Mouse (Mus musculus) cortical plate, adult 2 months (tissue): ENCODE measurements at regions not wholly inside any gene's neighbourhood (a gene's known extent, or its start where the extent isn't known, plus 50 kb on each side); places are given as distances from the start of the nearest gene placed in this dataset.

ENCODE experiments used
- CTCF ChIP-seq: fragments of 200-500 bp; IDR thresholded peaks from 2 replicates; pipeline ENCODE4 v1.5.1; 2011; ENCODE audit warnings: mild to moderate bottlenecking, control low read depth, low read length; ENCODE audit not compliant: insufficient read depth; ENCODE audit errors: extremely low read depth
- POLR2A ChIP-seq: fragments of 200-500 bp; IDR thresholded peaks from 2 replicates; pipeline ENCODE4 v1.6.1; 2011; ENCODE audit warnings: mild to moderate bottlenecking, low read length, control low read depth; ENCODE audit not compliant: insufficient read depth; ENCODE audit errors: extremely low read depth

GRCm38 (mm10) chrX:93088976-93089375, 197.3 kb upstream of the Arx start:
- TF ChIP-seq CTCF (no peak), POLR2A (no peak)
